Mouse (Mus musculus): Measurements from ENCODE around the gene Gm37240. TPM values are rescaled to one million over a fixed set of nuclear protein-coding genes. Genes with fewer than 3 reads are reported as not detected.
"Not testable (repeated sequence)": the region's sequence is repeated elsewhere in the genome, so short reads cannot be mapped to it uniquely, and the experiment has no call there.

Gm37240 gene
- polyA plus RNA-seq, 1 experiment from 2014 or later, result 0.93 TPM

DNA sequence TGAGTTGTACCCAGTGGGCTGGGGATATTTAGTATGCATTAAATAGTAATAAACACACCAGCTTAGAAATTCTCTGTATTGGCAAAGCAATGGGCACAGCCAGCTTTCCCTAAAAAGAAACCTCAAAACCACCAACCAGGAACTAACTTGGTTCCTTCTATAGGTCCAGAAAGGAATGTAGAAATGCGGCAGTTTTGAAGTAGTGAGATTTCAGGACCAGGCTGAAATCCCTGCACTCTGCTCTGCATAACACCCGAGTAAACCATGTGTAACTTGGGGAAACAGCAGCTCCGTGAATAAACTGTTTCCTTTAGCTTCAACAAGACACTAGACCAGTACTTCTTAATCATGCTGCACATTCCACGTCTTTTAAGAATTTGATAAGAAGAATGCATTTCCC lies 1306.6 kb downstream of the Gm37240 start:
- no peak overlapping the region for H3K27ac ChIP-seq (ENCODE audit: low read depth, low read length)
- no peak for ATAC-seq
- no peaks in the 10 kb centered on the region for H3K27me3 ChIP-seq (replicated peaks; ENCODE audit: control insufficient read depth, insufficient read depth, low read length)
- H3K4me3 ChIP-seq (ENCODE audit: low read length), result no peak overlapping the region
- 62% methylated on average over 4 of the region's 4 CpGs for WGBS
- H3K9ac ChIP-seq (ENCODE audit: low read depth, low read length), result no peak overlapping the region; the same call in 1 of the 2 replicates
- no peaks in the 10 kb centered on the region for H3K36me3 ChIP-seq (ENCODE audit: control insufficient read depth, insufficient read depth, low read length)
- H3K4me1 ChIP-seq (ENCODE audit: control insufficient read depth, insufficient read depth, low read depth, low read length), result peaks cover 22% of the 10 kb centered on the region
- H3K4me2 ChIP-seq (ENCODE audit: low read length), result peak overlapping the region; percentile 86
- H3K9me3 ChIP-seq (ENCODE audit: control insufficient read depth, low read length), result no peaks in the 10 kb centered on the region

DNA sequence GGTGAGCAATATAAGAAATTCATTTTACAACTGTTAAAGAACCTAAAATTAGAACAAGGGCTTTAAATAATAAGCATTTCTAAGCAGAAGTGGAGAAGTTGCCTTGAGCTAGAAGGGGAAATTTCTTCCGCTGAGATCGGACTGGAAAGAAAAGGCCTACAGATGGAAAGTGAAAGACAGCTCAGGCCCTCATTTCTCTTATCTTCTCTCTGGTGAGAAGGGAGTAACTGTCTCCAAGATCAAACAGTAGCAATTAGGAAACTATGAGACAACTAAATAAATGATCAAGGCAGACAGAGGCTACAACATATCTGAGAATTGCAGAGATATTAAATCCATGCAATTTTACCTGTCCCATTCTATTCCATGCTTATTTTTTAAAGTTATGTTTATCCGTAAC lies 1316.8 kb downstream of the Gm37240 start:
- Histone ChIP-seq H3K9ac (ENCODE audit: low read depth, low read length) (no peak overlapping the region), H3K4me2 (ENCODE audit: low read length) (no peak overlapping the region), H3K4me3 (ENCODE audit: low read length) (no peak overlapping the region), H3K4me1 (ENCODE audit: control insufficient read depth, insufficient read depth, low read depth, low read length) (peaks cover 5% of the 10 kb centered on the region; the same call in 1 of the 2 replicates), H3K27me3 (replicated peaks; ENCODE audit: control insufficient read depth, insufficient read depth, low read length) (no peaks in the 10 kb centered on the region), H3K9me3 (ENCODE audit: control insufficient read depth, low read length) (no peaks in the 10 kb centered on the region), H3K27ac (ENCODE audit: low read depth, low read length) (no peak overlapping the region), H3K36me3 (ENCODE audit: control insufficient read depth, insufficient read depth, low read length) (no peaks in the 10 kb centered on the region)
- no peak for ATAC-seq
- WGBS, result 88% methylated on average over 3 of the region's 3 CpGs

DNA sequence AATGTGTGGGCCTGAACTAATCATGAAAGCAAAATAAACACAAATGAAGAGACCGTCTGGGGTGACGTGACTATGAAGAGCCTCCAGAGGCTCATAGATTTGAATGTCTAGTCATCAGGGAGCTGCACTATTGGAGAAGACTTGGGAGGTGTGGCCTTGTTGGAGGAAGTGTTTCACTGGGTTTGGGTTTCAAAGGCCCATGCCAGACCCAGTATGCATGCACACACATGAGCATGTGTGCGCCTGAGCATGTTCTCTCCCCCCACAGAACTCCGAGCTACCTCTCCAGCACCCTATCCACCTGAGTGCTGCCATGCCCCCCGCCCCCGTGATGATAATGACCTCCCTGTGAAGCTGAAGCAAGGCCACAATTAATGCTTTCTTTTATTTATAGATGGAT lies 1317.7 kb downstream of the Gm37240 start:
- Histone ChIP-seq H3K27me3 (replicated peaks; ENCODE audit: control insufficient read depth, insufficient read depth, low read length) (no peaks in the 10 kb centered on the region), H3K9me3 (ENCODE audit: control insufficient read depth, low read length) (no peaks in the 10 kb centered on the region), H3K4me1 (ENCODE audit: control insufficient read depth, insufficient read depth, low read depth, low read length) (peaks cover 5% of the 10 kb centered on the region; the same call in 1 of the 2 replicates), H3K4me2 (ENCODE audit: low read length) (no peak overlapping the region), H3K4me3 (ENCODE audit: low read length) (no peak overlapping the region), H3K36me3 (ENCODE audit: control insufficient read depth, insufficient read depth, low read length) (no peaks in the 10 kb centered on the region), H3K9ac (ENCODE audit: low read depth, low read length) (no peak overlapping the region), H3K27ac (ENCODE audit: low read depth, low read length) (no peak overlapping the region)
- 74% methylated on average over 6 of the region's 6 CpGs for WGBS
- no peak for ATAC-seq

DNA sequence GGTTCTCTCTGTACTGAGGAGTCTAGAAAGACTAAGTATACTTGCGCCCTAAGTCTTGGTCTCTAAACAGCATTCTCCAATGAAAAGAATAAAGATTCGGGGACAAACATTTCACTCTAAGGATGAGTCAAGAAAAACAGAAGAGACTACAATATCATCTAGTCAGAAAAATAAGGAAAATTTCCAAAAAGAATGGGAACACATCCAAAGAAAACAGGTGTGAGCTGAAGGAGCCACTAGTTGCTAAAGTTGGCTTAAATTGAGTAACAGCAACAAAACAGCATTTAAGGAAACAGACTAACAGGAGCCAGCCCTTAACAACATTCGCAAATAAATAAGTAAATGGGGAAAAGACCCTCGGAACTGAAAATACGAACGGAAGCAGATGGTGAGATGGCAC lies 1318.8 kb downstream of the Gm37240 start:
- Histone ChIP-seq H3K4me1 (ENCODE audit: control insufficient read depth, insufficient read depth, low read depth, low read length) (peaks cover 5% of the 10 kb centered on the region; the same call in 1 of the 2 replicates), H3K9me3 (ENCODE audit: control insufficient read depth, low read length) (no peaks in the 10 kb centered on the region)
- 87% methylated on average over 6 of the region's 6 CpGs for WGBS

DNA sequence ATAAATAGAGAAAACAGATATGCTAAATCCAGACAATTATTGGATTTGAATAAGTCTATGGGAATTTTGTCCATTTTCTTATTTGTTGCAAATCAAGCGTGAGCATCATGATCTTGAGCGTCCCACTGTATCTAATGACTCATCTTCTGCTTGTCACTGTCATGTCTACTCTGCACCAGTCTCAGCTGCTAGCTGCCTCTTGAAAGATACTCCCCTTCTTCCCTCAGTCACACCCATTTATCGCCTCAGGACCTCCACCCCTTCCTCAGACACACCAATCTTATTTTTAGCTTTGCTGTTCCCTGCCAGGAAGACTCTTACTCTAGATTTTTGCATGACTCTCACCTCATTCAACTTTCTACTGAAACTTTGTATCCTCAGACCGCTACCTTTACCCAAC lies 1323.9 kb downstream of the Gm37240 start:
- no peak overlapping the region for H3K9ac ChIP-seq (ENCODE audit: low read depth, low read length)
- no peaks in the 10 kb centered on the region for H3K27me3 ChIP-seq (replicated peaks; ENCODE audit: control insufficient read depth, insufficient read depth, low read length)
- H3K9me3 ChIP-seq (ENCODE audit: control insufficient read depth, low read length), result no peaks in the 10 kb centered on the region
- WGBS, result 90% methylated on average over 4 of the region's 4 CpGs
- no peak for ATAC-seq
- no peak overlapping the region for H3K4me2 ChIP-seq (ENCODE audit: low read length)
- no peaks in the 10 kb centered on the region for H3K36me3 ChIP-seq (ENCODE audit: control insufficient read depth, insufficient read depth, low read length)
- no peak overlapping the region for H3K4me3 ChIP-seq (ENCODE audit: low read length)
- no peaks in the 10 kb centered on the region for H3K4me1 ChIP-seq (ENCODE audit: control insufficient read depth, insufficient read depth, low read depth, low read length)
- no peak overlapping the region for H3K27ac ChIP-seq (ENCODE audit: low read depth, low read length)

More for the DNA sequence above, 1318.8 kb downstream of the Gm37240 start:
- no peak for ATAC-seq
- H3K36me3 ChIP-seq (ENCODE audit: control insufficient read depth, insufficient read depth, low read length), result no peaks in the 10 kb centered on the region
- H3K27ac ChIP-seq (ENCODE audit: low read depth, low read length), result no peak overlapping the region
- H3K4me3 ChIP-seq (ENCODE audit: low read length), result no peak overlapping the region
- no peaks in the 10 kb centered on the region for H3K27me3 ChIP-seq (replicated peaks; ENCODE audit: control insufficient read depth, insufficient read depth, low read length)
- H3K9ac ChIP-seq (ENCODE audit: low read depth, low read length), result no peak overlapping the region
- no peak overlapping the region for H3K4me2 ChIP-seq (ENCODE audit: low read length)

DNA sequence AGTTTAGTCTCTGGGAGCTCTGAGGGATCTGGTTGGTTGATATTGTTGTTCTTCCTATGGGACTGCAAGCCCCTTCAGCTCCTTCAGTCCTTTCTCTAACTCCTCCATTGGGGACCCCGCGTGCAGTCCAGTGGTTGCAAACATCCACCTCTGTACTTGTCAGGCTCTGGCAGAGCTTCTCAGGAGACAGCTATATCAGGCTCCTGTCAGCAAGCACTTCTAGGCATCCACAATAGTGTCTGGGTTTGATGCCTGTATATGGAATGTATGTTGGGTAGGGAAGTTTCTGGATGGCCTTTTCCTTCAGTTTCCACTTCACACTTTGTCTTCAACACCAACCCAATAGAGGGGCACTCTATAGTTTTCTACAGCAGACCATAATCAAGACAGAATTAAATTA lies 1324.4 kb downstream of the Gm37240 start:
- H3K27ac ChIP-seq (ENCODE audit: low read depth, low read length); H3K4me3 ChIP-seq (ENCODE audit: low read length); H3K9ac ChIP-seq (ENCODE audit: low read depth, low read length); H3K36me3 ChIP-seq (ENCODE audit: control insufficient read depth, insufficient read depth, low read length); H3K27me3 ChIP-seq (replicated peaks; ENCODE audit: control insufficient read depth, insufficient read depth, low read length); H3K9me3 ChIP-seq (ENCODE audit: control insufficient read depth, low read length); H3K4me1 ChIP-seq (ENCODE audit: control insufficient read depth, insufficient read depth, low read depth, low read length); H3K4me2 ChIP-seq (ENCODE audit: low read length); ATAC-seq: not testable (repeated sequence)
- 100% methylated on average over 2 of the region's 2 CpGs for WGBS

DNA sequence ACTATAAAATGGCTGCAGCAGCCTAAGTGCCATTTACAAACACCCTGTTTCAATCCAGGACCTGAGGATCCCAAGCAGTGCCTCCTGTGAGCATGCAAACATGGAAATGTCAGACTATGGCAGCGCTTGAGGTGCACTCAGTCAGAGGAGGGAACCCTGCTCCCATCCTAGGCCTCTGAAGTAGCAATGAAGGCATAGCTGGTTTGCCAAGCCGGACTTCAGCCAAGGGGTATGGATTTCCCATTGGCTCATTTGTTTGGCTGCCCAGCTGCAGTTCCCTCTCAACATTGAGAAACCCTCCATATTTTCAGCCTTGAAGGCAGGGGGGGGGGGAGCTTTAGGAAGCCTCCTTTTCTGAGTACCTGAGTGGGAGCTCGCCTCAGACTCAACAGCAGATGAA lies 1329.0 kb downstream of the Gm37240 start:
- Histone ChIP-seq H3K27ac (ENCODE audit: low read depth, low read length) (no peak overlapping the region), H3K9ac (ENCODE audit: low read depth, low read length) (no peak overlapping the region), H3K4me2 (ENCODE audit: low read length) (no peak overlapping the region), H3K9me3 (ENCODE audit: control insufficient read depth, low read length) (no peaks in the 10 kb centered on the region), H3K4me3 (ENCODE audit: low read length) (no peak overlapping the region), H3K36me3 (ENCODE audit: control insufficient read depth, insufficient read depth, low read length) (no peaks in the 10 kb centered on the region), H3K27me3 (replicated peaks; ENCODE audit: control insufficient read depth, insufficient read depth, low read length) (no peaks in the 10 kb centered on the region), H3K4me1 (ENCODE audit: control insufficient read depth, insufficient read depth, low read depth, low read length) (no peaks in the 10 kb centered on the region)
- ATAC-seq, result no peak
- WGBS, result 93% methylated on average over 3 of the region's 3 CpGs

DNA sequence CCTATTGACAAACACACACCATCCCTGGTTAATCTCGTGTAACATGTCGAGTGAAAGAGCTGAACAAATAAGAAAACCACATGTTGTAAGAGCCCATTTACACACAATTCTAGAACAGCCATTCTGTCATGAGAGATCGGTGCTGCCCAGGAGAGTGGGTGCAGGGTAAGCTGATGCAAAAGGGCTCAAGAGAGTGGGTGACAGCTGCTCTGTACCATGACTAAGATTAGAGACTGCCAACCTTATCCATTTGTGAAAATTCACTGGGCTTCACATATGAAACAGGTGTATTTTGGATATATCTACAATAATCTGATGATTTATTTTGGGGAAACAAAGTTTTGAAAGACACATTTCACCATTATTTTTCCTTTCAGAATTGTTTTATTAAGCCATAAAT lies 1331.5 kb downstream of the Gm37240 start:
- Histone ChIP-seq H3K4me1 (ENCODE audit: control insufficient read depth, insufficient read depth, low read depth, low read length) (no peaks in the 10 kb centered on the region), H3K9me3 (ENCODE audit: control insufficient read depth, low read length) (no peaks in the 10 kb centered on the region), H3K27ac (ENCODE audit: low read depth, low read length) (no peak overlapping the region), H3K36me3 (ENCODE audit: control insufficient read depth, insufficient read depth, low read length) (no peaks in the 10 kb centered on the region), H3K27me3 (replicated peaks; ENCODE audit: control insufficient read depth, insufficient read depth, low read length) (no peaks in the 10 kb centered on the region), H3K4me2 (ENCODE audit: low read length) (no peak overlapping the region), H3K9ac (ENCODE audit: low read depth, low read length) (no peak overlapping the region), H3K4me3 (ENCODE audit: low read length) (no peak overlapping the region)
- no peak for ATAC-seq
- WGBS, result 89% methylated on average over 3 of the region's 3 CpGs

DNA sequence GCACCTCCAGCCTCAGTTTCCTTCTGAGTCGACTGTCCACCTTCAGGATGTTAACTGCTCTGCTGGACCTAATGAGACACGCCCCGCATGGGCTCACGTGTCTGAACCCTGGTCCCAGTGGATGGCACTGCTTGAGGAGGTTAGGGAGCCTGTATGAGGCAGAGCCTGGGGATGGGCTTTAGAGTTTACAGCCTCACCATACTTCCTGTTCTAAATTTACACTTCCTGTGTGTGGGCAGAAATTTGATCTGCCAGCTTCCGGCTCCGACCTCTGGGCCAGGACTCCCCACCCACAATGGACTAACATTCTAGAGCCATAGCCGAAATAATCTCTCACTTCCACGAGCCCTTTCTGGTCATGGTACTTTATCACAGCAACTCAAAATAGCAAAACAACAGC lies 1340.1 kb downstream of the Gm37240 start:
- WGBS, result 86% methylated on average over 8 of the region's 8 CpGs
- H3K9ac ChIP-seq (ENCODE audit: low read depth, low read length), result no peak overlapping the region
- H3K4me1 ChIP-seq (ENCODE audit: control insufficient read depth, insufficient read depth, low read depth, low read length), result no peaks in the 10 kb centered on the region
- no peak overlapping the region for H3K4me2 ChIP-seq (ENCODE audit: low read length)
- no peaks in the 10 kb centered on the region for H3K27me3 ChIP-seq (replicated peaks; ENCODE audit: control insufficient read depth, insufficient read depth, low read length)
- no peak overlapping the region for H3K4me3 ChIP-seq (ENCODE audit: low read length)
- no peaks in the 10 kb centered on the region for H3K36me3 ChIP-seq (ENCODE audit: control insufficient read depth, insufficient read depth, low read length)
- no peak for ATAC-seq
- no peak overlapping the region for H3K27ac ChIP-seq (ENCODE audit: low read depth, low read length)
- no peaks in the 10 kb centered on the region for H3K9me3 ChIP-seq (ENCODE audit: control insufficient read depth, low read length)

DNA sequence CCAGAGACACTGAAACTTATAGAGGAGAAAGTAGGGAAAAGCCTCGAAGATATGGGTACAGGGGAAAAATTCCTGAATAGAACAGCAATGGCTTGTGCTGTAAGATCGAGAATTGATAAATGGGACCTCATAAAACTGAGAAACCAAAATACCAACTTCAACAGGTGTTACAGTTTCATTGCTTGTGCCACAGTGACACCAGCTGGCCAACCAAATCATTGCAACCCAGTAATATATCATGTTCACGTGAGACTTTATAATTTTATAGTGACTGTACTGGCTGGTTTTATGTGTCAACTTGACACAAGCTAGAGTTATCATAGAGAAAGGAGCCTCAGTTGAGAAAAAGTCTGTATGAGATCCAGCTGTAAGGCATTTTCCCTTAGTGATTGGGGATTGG lies 1344.9 kb downstream of the Gm37240 start:
- WGBS, result 12% methylated on average over 3 of the region's 3 CpGs
- not testable (repeated sequence) for H3K4me3 ChIP-seq (ENCODE audit: low read length); H3K9me3 ChIP-seq (ENCODE audit: control insufficient read depth, low read length); H3K4me1 ChIP-seq (ENCODE audit: control insufficient read depth, insufficient read depth, low read depth, low read length); H3K27ac ChIP-seq (ENCODE audit: low read depth, low read length); H3K4me2 ChIP-seq (ENCODE audit: low read length); H3K9ac ChIP-seq (ENCODE audit: low read depth, low read length); H3K27me3 ChIP-seq (replicated peaks; ENCODE audit: control insufficient read depth, insufficient read depth, low read length); H3K36me3 ChIP-seq (ENCODE audit: control insufficient read depth, insufficient read depth, low read length); ATAC-seq

All from hindbrain, embryonic 16.5 days (tissue).